8 mouse cellular contexts compared by ENCODE assay signal in the genomic region with DNA sequence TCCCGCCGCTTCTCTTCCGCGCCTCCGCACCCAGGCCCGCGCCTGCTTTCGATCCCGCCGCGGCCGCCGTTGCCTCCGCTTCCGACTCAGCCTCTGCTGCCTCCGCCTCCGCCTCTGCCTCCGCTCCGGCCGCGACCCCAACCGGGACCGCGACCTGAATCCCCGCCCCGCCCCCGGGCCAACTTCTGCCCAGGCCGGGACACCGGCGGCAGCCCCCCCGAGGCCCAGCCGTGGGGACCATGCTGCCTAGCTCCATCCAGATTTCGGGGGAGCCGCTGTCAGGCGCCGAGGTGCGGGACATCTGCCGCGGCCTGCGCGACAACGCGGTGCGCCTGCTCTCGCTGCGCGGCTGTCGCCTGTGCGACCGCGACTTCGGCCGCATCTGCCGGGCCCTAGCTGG. TPM values are rescaled to one million over a fixed set of nuclear protein-coding genes. Genes with fewer than 3 reads are reported as not detected.
DNase-seq lines count a peak whose midpoint lies in the region; ATAC-seq and TF ChIP-seq lines count a peak whose summit lies in the region.

No protein-coding gene starts in this region.

- WGBS in heart, embryonic 13.5 days, result under 1% methylated on average over 54 of the region's 54 CpGs
- WGBS in spleen, adult 2 months, result 2% methylated on average over 48 of the region's 54 CpGs
- under 1% methylated on average over 53 of the region's 54 CpGs for WGBS in limb, embryonic 12.5 days

- H3K4me3 ChIP-seq in heart, embryonic 13.5 days, result peak overlapping the region; percentile 71
- peak overlapping the region; percentile 52; the same call in 1 of the 2 replicates for H3K4me3 ChIP-seq in spleen, adult 2 months (ENCODE audit: extremely low read depth, insufficient read depth, insufficient read length)
- H3K4me3 ChIP-seq in embryonic fibroblast, embryonic 13.5 days (ENCODE audit: insufficient read depth, low read length), result peak overlapping the region; percentile 36
- peak overlapping the region; percentile 71 for H3K4me3 ChIP-seq in limb, embryonic 12.5 days (replicated peaks)

- no peak for TF ChIP-seq POLR2A in spleen, adult 2 months (IDR thresholded peaks at IDR 0.05; ENCODE audit: low read depth, low read length)
- TF ChIP-seq POLR2A in embryonic fibroblast, embryonic 13.5 days (IDR thresholded peaks at IDR 0.05; ENCODE audit: low read depth, low read length), result no peak

- ATAC-seq in heart, embryonic 13.5 days (ENCODE audit: extremely low read depth, insufficient number of reproducible peaks, low FRiP score, low TSS enrichment), result 0 out of 2 replicates have a peak, but pooled peaks have one; percentile 1
- no peak; the same call in 1 of the 2 replicates for ATAC-seq in limb, embryonic 12.5 days (ENCODE audit: insufficient number of reproducible peaks, insufficient read depth, low FRiP score, low TSS enrichment, low read depth)

- no peak for TF ChIP-seq CTCF in spleen, adult 2 months (IDR thresholded peaks at IDR 0.05; ENCODE audit: extremely low read depth, insufficient read depth, insufficient read length, insufficient replicate concordance)
- no peak for TF ChIP-seq CTCF in embryonic fibroblast, embryonic 13.5 days (IDR thresholded peaks at IDR 0.05; ENCODE audit: borderline replicate concordance, insufficient read depth, low read length)

- intact Hi-C loops in heart, postnatal 14 days (cut with DNase I), result no loop called here

- H3K36me3 ChIP-seq in heart, embryonic 13.5 days, result peaks cover 65% of the 10 kb centered on the region
- H3K36me3 ChIP-seq in spleen, adult 2 months (ENCODE audit: control insufficient read depth, insufficient read depth, low read length), result peaks cover 36% of the 10 kb centered on the region
- H3K36me3 ChIP-seq in limb, embryonic 12.5 days, result peaks cover 63% of the 10 kb centered on the region

- DNase-seq in heart, postnatal 14 days, result no peak
- DNase-seq in spleen, adult 2 months (ENCODE audit: low read depth in 1 of 2, low spot score in 2 of 2), result peak in 1 of 2 experiments; percentile 29
- DNase-seq in spleen, adult 12 weeks (ENCODE audit: low spot score), result no peak
- DNase-seq in right cerebral cortex, postnatal 14 days, result peak; percentile 48
- no peak for DNase-seq in urinary bladder, postnatal 10 days (ENCODE audit: low spot score)

- peaks cover 28% of the 10 kb centered on the region for H3K27me3 ChIP-seq in heart, embryonic 13.5 days (replicated peaks)
- peaks cover 5% of the 10 kb centered on the region for H3K27me3 ChIP-seq in spleen, adult 2 months (ENCODE audit: control insufficient read depth, insufficient read depth, low read length)
- H3K27me3 ChIP-seq in limb, embryonic 12.5 days, result peaks cover 30% of the 10 kb centered on the region

- H3K27ac ChIP-seq in heart, embryonic 13.5 days (replicated peaks), result no peak overlapping the region
- H3K27ac ChIP-seq in spleen, adult 2 months (ENCODE audit: insufficient read depth, low read length), result no peak overlapping the region
- H3K27ac ChIP-seq in embryonic fibroblast, embryonic 13.5 days (ENCODE audit: insufficient read depth, low read length), result no peak overlapping the region
- no peak overlapping the region for H3K27ac ChIP-seq in limb, embryonic 12.5 days

- no peaks in the 10 kb centered on the region for H3K9me3 ChIP-seq in heart, embryonic 13.5 days
- 0 out of 2 replicates have a peak, but pooled peaks cover 7% of the 10 kb centered on the region for H3K9me3 ChIP-seq in limb, embryonic 12.5 days

- peaks cover 26% of the 10 kb centered on the region for H3K4me1 ChIP-seq in heart, embryonic 13.5 days
- peaks cover 8% of the 10 kb centered on the region for H3K4me1 ChIP-seq in spleen, adult 2 months (ENCODE audit: control insufficient read depth, insufficient read depth, insufficient read length)
- peaks cover 2% of the 10 kb centered on the region; the same call in 1 of the 2 replicates for H3K4me1 ChIP-seq in embryonic fibroblast, embryonic 13.5 days (ENCODE audit: control insufficient read depth, insufficient read depth, low read length)
- H3K4me1 ChIP-seq in limb, embryonic 12.5 days (replicated peaks), result peaks cover 18% of the 10 kb centered on the region

- peak overlapping the region; percentile 79 for H3K9ac ChIP-seq in heart, embryonic 13.5 days
- H3K9ac ChIP-seq in limb, embryonic 12.5 days (replicated peaks), result peak overlapping the region; percentile 62

- H3K4me2 ChIP-seq in heart, embryonic 13.5 days, result peak overlapping the region; percentile 100
- H3K4me2 ChIP-seq in limb, embryonic 12.5 days, result peak overlapping the region; percentile 100

RNA-seq across cellular contexts. Expression of gene Lrrc73, which starts 0.8 kb away (rescaled TPM):
- polyA plus RNA-seq in heart, embryonic 13.5 days (2015; fragmentation: Nextera tagmentation; extraction: Ambion mirVana), result 0.59 and 0.88 TPM in 2 replicates
- total RNA-seq in heart, postnatal 14 days (2021), result under 1 TPM; 0.50 to 0.85 TPM
- polyA plus RNA-seq in spleen, adult 2 months (2012; rRNA removed), result 0.82 and 0.89 TPM in 2 replicates
- 1.6 and 3.5 TPM in 2 replicates for polyA plus RNA-seq in embryonic fibroblast, embryonic 13.5 days (2011; ENCODE audit: insufficient read length, low read depth, missing spikeins)
- polyA plus RNA-seq in limb, embryonic 12.5 days (2016; fragmentation: Nextera tagmentation; extraction: Ambion mirVana), result 0.60 and 0.65 TPM in 2 replicates

RNA-seq across cellular contexts. Expression of gene Yipf3, which starts 6.2 kb away (rescaled TPM):
- 80.3 and 83.1 TPM in 2 replicates for polyA plus RNA-seq in heart, embryonic 13.5 days (2015; fragmentation: Nextera tagmentation; extraction: Ambion mirVana)
- total RNA-seq in heart, postnatal 14 days (2021), result 10 to 100 TPM; 72.4 to 77.7 TPM
- 128 and 138 TPM in 2 replicates for polyA plus RNA-seq in spleen, adult 2 months (2012; rRNA removed)
- 114 and 133 TPM in 2 replicates for polyA plus RNA-seq in embryonic fibroblast, embryonic 13.5 days (2011; ENCODE audit: insufficient read length, low read depth, missing spikeins)
- 65.6 and 73.5 TPM in 2 replicates for polyA plus RNA-seq in limb, embryonic 12.5 days (2016; fragmentation: Nextera tagmentation; extraction: Ambion mirVana)

RNA-seq across cellular contexts. Expression of gene Polr1c, which starts 6.3 kb away (rescaled TPM):
- polyA plus RNA-seq in heart, embryonic 13.5 days (2015; fragmentation: Nextera tagmentation; extraction: Ambion mirVana), result 46.8 and 48.4 TPM in 2 replicates
- total RNA-seq in heart, postnatal 14 days (2021), result 10 to 100 TPM; 19.1 to 27.3 TPM
- 30.0 and 33.6 TPM in 2 replicates for polyA plus RNA-seq in spleen, adult 2 months (2012; rRNA removed)
- polyA plus RNA-seq in embryonic fibroblast, embryonic 13.5 days (2011; ENCODE audit: insufficient read length, low read depth, missing spikeins), result 61.1 and 63.6 TPM in 2 replicates
- 109 and 111 TPM in 2 replicates for polyA plus RNA-seq in limb, embryonic 12.5 days (2016; fragmentation: Nextera tagmentation; extraction: Ambion mirVana)

RNA-seq across cellular contexts. Expression of gene Tjap1, which starts 28.7 kb away (rescaled TPM):
- 35.7 and 37.1 TPM in 2 replicates for polyA plus RNA-seq in heart, embryonic 13.5 days (2015; fragmentation: Nextera tagmentation; extraction: Ambion mirVana)
- total RNA-seq in heart, postnatal 14 days (2021), result 10 to 100 TPM; 40.6 to 42.9 TPM
- polyA plus RNA-seq in spleen, adult 2 months (2012; rRNA removed), result 28.8 and 40.4 TPM in 2 replicates
- polyA plus RNA-seq in embryonic fibroblast, embryonic 13.5 days (2011; ENCODE audit: insufficient read length, low read depth, missing spikeins), result 60.8 and 63.2 TPM in 2 replicates
- 59.9 and 62.8 TPM in 2 replicates for polyA plus RNA-seq in limb, embryonic 12.5 days (2016; fragmentation: Nextera tagmentation; extraction: Ambion mirVana)

RNA-seq across cellular contexts. Expression of gene Dlk2, which starts 43.1 kb away (rescaled TPM):
- polyA plus RNA-seq in heart, embryonic 13.5 days (2015; fragmentation: Nextera tagmentation; extraction: Ambion mirVana), result 0.35 and 0.47 TPM in 2 replicates
- total RNA-seq in heart, postnatal 14 days (2021), result under 1 TPM; 0.68 to 0.84 TPM
- polyA plus RNA-seq in spleen, adult 2 months (2012; rRNA removed), result 0.46 and 0.50 TPM in 2 replicates
- polyA plus RNA-seq in embryonic fibroblast, embryonic 13.5 days (2011; ENCODE audit: insufficient read length, low read depth, missing spikeins), result 2.6 and 3.3 TPM in 2 replicates
- 3.8 and 4.8 TPM in 2 replicates for polyA plus RNA-seq in limb, embryonic 12.5 days (2016; fragmentation: Nextera tagmentation; extraction: Ambion mirVana)
